Mouse (Mus musculus) brown adipose tissue, adult 24 weeks (tissue): ENCODE measurements around the gene Tex22. TPM values are rescaled to one million over a fixed set of nuclear protein-coding genes. Genes with fewer than 3 reads are reported as not detected.

ENCODE experiments used
- H3K27ac ChIP-seq: fragments of 200-500 bp; replicated peaks from 2 replicates; pipeline ENCODE4 v1.5.1; 2012; ENCODE audit warnings: low read depth, mild to moderate bottlenecking, low read length
- H3K4me1 ChIP-seq: fragments of 200-500 bp; 2 replicates; pipeline ENCODE4 v1.6.1; 2012; ENCODE audit warnings: low read length, mixed read lengths; ENCODE audit not compliant: control insufficient read depth, insufficient read depth, insufficient read length
- H3K4me3 ChIP-seq: fragments of 200-500 bp; 2 replicates; pipeline ENCODE4 v1.5.1; 2012; ENCODE audit warnings: low read depth, mild to moderate bottlenecking, low read length, moderate library complexity; ENCODE audit not compliant: insufficient read depth
- polyA plus RNA-seq: library from polyadenylated mRNA; stranded (reverse); fragments of >200 nt; gene quantifications from 2 replicates; pipeline ENCODE4 v1.2.4, GENCODE M21; 2012; ENCODE audit not compliant: missing spikeins, insufficient read depth, insufficient read length

Tex22 gene
- polyA plus RNA-seq, 1 experiment, result not detected

DNA sequence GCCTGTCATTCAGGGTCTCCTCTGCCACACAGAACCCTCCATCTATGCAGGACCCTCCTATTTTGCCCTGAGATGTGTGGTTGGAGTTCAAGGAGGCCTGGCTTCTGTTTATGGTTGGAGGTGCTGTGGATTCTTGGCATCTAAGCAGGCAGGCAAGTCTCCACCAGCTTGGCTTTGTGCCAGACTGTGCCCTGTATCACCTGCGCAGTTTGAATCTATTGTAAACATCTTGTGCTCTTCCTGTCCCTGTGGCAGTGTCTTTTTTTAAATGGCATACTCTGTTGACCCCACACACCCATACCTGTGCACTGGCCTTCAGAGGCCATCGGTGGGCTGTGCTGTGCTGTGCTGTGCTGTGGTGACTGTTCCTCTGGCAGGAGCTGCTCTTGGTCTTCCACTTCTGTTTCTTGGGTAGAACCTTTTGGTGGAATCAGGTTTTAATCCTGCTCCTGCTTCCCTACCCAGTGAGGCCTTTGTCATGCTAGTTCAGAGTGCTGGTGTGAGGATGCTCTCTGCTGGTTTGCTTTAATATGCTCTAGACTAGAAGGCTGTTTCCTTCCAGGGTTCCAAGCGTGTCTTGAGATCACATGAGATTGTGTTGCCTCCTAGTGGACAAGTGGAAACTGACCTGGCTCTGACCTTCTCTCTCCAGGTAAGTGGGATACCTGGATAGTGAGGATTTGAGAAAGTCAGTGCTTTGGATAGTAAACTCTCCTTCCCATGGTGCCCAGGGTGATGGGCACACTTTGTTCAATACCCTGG, 29.2 kb upstream of the Tex22 start:
- 0 out of 2 replicates have a peak, but pooled peaks cover 6% of the 10 kb centered on the region for H3K4me1 ChIP-seq
- no peak overlapping the region for H3K4me3 ChIP-seq
- no peak overlapping the region for H3K27ac ChIP-seq

DNA sequence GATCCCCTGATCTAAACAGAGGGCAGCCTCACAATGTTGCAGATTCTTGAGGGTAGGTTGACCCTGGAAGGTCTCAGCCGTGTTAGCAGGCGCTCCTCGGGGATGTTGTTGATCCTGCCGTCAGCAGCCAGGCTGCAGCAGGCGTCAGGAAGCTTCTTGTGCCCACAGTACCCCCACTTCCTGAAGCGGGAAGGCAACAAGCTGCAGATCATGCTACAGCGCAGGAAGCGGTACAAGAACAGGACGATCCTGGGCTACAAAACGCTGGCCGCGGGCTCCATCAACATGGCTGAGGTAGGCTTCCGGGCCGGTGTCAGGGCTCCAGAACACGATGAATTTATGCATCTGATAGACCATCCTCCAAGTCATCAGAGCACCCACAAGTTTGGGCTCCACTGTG, 27.4 kb upstream of the Tex22 start:
- Histone ChIP-seq H3K4me1 (no peaks in the 10 kb centered on the region), H3K4me3 (no peak overlapping the region), H3K27ac (no peak overlapping the region)

DNA sequence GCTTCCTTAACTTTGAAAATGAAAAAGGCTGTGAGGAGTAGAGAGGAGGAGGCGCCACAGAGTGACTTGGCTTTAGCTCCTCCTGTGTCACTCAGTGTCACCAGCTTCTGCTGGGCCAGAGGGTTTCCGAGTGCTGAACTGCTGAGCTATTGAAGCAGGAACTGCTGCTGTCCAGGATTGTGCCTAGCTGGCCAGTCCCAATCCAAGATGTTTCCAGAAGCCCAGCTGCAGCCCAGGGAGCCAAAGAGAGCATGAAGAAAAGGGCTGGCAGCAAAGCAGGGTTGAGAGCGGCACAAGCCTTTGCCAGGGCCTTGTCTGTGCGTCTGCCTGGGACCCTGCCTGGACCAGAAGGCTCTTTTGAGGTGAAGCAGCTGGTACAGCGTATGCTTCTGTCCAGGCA, 26.2 kb upstream of the Tex22 start:
- Histone ChIP-seq H3K27ac (no peak overlapping the region), H3K4me3 (no peak overlapping the region), H3K4me1 (no peaks in the 10 kb centered on the region)

DNA sequence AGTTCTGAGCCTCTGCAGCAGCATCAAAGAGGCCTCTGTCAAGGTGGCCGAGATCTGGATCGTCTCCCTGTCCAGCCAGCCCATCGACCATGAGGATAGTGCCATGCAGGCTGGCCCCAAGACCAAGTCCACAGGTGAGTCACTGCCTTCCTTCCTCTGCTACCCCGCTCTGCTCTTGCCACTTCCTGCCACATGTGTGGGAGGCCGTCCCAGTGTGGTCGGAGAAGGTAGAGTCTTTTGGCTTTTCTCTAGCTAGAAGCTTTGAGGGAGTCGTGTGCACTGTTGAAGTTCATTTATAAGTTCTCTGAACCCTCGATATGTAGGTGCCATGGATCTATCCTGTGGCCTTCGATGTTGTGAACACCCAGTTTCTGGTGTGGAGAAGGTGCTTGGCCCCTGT, 24.5 kb upstream of the Tex22 start:
- no peaks in the 10 kb centered on the region for H3K4me1 ChIP-seq
- H3K27ac ChIP-seq, result no peak overlapping the region
- H3K4me3 ChIP-seq, result no peak overlapping the region

DNA sequence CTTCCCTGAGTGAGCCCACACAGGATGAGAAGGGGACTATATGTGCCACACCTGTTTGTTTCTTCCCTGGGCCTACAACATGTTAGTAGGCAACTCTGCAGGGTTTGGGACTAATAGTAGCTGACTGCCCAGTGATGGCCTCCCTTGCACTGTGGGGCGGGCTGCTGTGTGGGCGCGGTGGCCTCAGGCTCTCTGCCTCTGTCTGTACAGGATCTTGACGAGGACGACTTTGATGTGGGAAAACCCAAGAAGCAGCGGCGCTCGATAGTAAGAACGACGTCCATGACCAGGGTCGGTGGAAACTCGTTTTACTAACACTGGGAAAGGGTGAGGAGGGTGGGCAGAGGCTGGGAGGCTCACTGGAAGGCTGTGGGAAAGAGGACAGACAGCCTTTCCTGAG, 23.6 kb upstream of the Tex22 start:
- Histone ChIP-seq H3K4me3 (no peak overlapping the region), H3K4me1 (no peaks in the 10 kb centered on the region), H3K27ac (no peak overlapping the region)

DNA sequence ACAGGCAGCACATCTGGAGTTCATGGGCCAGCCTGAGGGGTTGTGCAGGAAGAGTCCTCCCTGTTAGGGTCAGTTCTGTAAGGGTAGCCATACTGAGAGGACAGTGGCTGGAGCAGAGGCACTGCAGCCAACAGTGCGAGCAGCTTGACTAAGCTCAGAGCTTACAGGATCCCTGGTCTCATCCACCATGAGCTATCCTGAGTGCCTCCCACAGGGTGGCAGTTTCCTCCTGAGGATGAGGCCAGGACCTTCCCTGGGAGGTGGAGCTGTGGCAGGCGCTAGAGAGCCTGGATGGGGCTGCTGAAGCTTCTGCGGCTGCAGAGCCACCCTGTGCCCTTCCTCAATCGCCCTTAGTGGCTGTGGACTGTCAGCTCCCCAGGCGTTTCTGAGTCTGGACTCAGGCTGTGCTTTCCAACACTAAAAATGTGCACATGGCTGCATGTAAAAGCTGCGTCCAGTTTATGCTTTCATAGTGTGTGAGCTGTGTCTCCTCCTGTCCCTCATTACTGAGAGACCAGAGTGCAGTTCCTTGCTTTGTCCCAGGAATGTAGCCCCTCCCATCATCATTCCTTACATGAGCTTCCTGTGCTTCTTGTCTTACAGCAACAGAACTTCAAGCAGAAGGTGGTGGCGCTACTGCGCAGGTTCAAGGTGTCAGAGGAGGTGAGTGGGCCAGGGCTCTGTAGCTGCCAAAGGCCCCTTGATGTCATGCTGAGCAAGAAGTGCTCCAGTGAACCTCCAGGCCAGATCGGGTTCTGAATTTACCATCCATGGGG, 22.5 kb upstream of the Tex22 start:
- Histone ChIP-seq H3K27ac (no peak overlapping the region), H3K4me3 (no peak overlapping the region), H3K4me1 (no peaks in the 10 kb centered on the region)

DNA sequence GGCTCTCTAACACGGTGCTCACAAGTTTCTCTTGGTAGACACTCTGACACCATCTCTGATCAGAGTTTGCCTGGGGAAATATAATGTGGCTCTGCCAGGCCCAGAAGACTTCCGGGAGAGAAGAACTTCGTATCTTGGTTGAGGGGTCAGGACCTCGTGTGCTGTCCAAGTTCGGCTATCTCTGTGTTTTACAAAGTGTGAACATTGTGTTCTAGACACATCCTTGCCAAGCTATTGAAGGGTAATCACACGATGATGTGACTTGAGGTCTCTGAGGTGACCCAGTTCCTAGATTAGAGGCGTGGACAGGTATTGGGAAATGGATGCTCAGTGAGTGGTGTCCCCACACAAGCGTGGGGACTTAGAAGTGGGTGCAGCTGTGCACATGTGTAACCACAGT, 18.2 kb upstream of the Tex22 start:
- H3K27ac ChIP-seq, result no peak overlapping the region

DNA sequence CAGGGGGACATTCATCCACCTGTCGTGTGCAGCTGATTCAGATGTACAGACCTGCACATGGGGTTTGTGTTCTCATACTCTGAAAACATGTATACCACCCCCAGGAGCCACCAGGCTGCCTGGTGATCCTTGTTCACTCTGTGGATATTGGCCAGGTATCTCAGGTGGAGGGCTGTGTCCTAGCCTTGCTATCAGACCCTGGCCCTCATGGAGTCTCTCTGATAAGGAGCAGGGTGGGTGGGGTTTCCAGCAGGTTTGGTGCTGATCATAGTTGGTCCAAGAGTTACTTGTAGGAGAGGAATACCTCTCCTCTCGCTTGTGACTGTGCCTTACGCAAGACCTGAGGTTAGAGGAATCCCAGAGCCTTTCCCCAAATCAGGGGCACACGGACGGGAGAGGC, 14.1 kb upstream of the Tex22 start:
- Histone ChIP-seq H3K27ac (no peak overlapping the region), H3K4me1 (no peaks in the 10 kb centered on the region), H3K4me3 (no peak overlapping the region)

More for the DNA sequence above, 18.2 kb upstream of the Tex22 start:
- Histone ChIP-seq H3K4me3 (no peak overlapping the region), H3K4me1 (no peaks in the 10 kb centered on the region)

DNA sequence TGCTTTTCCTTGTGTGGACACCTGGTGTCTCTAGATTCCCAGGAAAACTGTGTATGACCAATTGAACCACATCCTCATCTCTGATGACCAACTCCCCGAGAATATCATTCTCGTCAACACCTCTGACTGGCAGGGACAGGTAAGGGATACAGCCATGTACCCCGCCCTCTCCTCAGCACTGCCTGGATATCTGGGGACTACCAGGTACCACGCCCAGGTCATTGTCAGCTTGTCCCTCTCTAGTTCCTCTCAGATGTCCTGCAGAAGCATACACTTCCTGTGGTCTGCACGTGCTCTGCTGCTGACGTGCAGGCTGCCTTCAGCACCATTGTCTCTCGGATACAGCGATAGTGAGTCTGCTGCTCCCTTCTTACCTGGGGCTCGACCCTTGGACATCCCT, 12.7 kb upstream of the Tex22 start:
- H3K4me1 ChIP-seq, result no peaks in the 10 kb centered on the region
- no peak overlapping the region for H3K27ac ChIP-seq
- no peak overlapping the region for H3K4me3 ChIP-seq

DNA sequence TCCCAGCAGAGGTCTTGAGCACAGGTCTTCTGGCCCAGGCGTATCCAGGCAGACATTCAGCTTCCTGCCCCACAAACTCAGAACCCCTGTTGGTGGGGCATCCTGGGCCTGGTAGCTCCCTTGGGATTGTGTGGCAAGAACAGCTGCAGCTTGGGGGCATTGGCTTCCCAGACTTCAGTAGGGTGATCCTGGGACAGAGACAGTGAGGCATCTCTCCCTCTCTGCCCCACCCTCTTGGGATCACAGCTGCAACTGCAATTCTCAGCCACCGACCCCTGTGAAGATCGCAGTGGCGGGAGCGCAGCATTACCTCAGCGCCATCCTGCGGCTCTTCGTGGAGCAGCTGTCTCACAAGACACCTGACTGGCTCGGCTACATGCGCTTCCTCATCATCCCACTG, 12.1 kb upstream of the Tex22 start:
- no peak overlapping the region for H3K27ac ChIP-seq
- no peaks in the 10 kb centered on the region for H3K4me1 ChIP-seq
- no peak overlapping the region for H3K4me3 ChIP-seq

DNA sequence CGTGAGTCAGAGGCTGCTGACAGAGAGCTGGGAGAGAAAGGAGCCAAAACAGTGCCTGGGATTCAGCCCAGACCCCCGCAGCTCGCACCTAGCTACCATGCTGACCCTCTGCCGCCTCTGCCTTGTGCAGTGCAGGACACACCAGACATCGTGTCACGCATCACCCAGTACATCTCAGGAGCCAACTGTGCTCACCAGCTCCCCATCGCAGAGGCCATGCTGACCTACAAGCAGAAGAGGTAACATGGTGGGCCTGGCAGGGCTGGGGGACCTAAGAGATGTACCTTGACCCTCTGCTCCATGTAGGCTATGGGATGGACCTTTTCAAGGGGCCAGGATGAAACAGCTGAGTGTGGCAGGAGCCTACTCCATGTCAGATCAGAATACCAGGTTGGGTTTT, 10.6 kb upstream of the Tex22 start:
- no peaks in the 10 kb centered on the region for H3K4me1 ChIP-seq
- no peak overlapping the region for H3K27ac ChIP-seq
- H3K4me3 ChIP-seq, result no peak overlapping the region

DNA sequence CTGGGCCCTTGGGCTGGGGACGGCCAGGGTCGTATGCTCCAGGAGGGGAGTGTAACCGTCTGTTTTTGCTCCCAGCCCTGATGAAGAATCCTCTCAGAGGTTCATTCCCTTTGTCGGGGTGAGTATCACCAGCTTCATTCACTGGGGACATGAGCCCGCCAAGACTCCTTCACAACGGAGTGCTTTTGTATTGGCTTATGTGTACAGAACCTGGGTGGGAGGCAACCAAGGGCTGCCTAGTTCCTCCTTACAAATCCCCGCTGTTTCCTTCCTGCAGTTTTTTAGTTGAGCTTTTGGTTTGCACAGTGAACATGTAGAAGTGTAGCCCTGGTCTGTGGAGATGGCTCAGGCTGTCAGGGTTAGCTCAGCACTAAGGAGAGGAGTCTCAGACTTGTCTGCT, 6.3 kb upstream of the Tex22 start:
- Histone ChIP-seq H3K4me1 (no peaks in the 10 kb centered on the region), H3K27ac (no peak overlapping the region), H3K4me3 (no peak overlapping the region)

DNA sequence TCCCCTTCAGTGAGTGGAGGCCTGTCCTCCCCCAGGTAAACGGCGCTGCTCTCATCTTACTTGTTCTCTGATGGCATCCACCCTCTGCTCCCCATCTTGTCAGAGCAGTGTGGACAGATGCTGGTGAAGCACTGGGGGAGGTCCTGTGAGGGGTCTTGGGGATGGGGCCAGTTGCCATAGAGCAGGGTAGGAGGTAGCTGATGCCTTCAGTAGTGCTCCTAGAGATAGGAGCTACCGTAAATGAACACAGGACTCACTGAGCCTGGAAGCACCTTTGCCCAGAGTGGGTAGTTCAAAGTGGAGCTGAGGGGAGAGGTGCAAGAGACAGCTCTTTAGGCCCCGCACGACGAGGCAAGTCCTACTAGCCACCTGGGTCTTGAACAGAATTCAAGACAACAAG, 4.9 kb upstream of the Tex22 start:
- Histone ChIP-seq H3K27ac (no peak overlapping the region), H3K4me3 (no peak overlapping the region), H3K4me1 (no peaks in the 10 kb centered on the region)

DNA sequence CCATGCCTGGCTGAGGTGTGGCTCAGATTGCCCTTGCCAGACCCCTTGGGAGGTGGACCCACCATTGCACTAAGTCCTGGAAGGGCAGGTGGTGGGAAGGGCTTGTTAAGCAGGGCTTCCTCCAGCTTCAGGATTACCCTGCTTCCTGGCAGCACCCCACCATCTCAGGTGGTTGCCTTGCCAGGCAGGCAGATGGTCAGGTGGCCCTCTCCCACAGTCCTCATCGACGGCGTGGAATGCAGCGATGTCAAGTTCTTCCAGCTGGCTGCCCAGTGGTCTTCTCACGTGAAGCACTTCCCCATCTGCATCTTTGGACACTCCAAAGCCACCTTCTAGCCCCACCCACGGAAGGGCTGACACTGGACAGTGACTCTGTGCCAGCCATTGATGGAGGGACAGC, 3.0 kb upstream of the Tex22 start:
- Histone ChIP-seq H3K4me3 (no peak overlapping the region), H3K27ac (no peak overlapping the region), H3K4me1 (no peaks in the 10 kb centered on the region)

DNA sequence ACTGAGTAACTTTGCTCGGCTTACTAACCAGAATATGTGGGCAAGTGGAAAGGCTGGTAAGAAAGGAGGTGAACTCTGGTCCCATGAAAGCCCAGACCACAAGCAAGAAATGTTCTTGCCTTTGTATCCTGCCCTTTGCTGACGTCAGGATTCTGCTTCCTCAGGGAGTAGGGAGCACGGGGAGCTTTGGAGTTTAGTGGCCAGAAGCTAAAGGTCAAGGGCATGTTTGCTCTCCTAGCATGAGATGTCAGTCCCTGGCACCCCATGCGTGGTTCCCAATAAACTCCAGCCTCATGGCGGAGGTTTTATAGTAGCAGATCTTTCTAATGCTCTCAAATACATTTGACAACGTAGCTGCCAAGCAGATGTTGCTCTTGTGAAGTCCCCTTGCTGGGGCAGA, 2.5 kb upstream of the Tex22 start:
- Histone ChIP-seq H3K4me1 (no peaks in the 10 kb centered on the region), H3K4me3 (no peak overlapping the region), H3K27ac (no peak overlapping the region)
